Mouse (Mus musculus) megakaryocyte, embryonic 14.5 days (primary cell): ENCODE results near the gene Mrps18c.

Source experiments
- FLI1 ChIP-seq: IDR thresholded peaks from 2 replicates; pipeline ENCODE4 v1.6.1; 2012; ENCODE audit warnings: low read length, inconsistent platforms, mixed read lengths
- GATA1 ChIP-seq: IDR thresholded peaks from 3 replicates; pipeline ENCODE4 v1.6.1; 2012; ENCODE audit warnings: mixed read lengths, low read length, inconsistent platforms, borderline replicate concordance

- TF ChIP-seq GATA1 (no peak), FLI1 (no peak)
Measured at GRCm38 (mm10) chr5:100794084-100794483, 4.3 kb upstream of the Mrps18c start.
